Mouse (Mus musculus): Measurements from ENCODE around the gene Inpp1.

DNA sequence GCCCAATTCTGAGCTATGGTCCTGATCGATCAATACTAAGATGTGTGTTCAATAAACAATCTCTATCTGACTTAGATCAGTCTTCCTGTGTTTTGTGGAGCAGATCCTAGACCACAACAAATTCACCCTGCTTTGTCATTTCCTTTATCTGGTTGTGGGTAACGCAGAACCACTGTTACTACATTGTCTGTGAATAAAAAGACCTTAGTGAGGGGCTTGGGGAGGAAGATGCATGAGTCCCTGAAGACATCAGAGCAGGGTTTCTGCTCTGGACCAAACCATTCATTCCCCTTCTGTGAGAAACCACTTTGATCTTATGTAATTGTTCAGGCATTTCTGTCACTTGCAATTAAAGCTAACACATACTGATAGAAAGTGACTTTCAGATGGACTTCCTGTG is 63.7 kb downstream of the Inpp1 start:
- no peak for TF ChIP-seq CTCF (conservative IDR thresholded peaks at IDR 0.05; ENCODE audit: insufficient read depth, insufficient read length, low read depth, low read length)
- no peak for TF ChIP-seq POLR2A (IDR thresholded peaks at IDR 0.05; ENCODE audit: low read depth, low read length)
